8 mouse cellular contexts compared by ENCODE assay signal in genomic region chr6:17281757-17282092, GRCm38 (mm10). TPM values are rescaled to one million over a fixed set of nuclear protein-coding genes. Genes with fewer than 3 reads are reported as not detected.
DNase-seq lines count a peak whose midpoint lies in the region; ATAC-seq lines count a peak whose summit lies in the region.

No protein-coding gene starts in this region.

- ATAC-seq in kidney, embryonic 15.5 days (replicated peaks; ENCODE audit: low FRiP score) = no peak; the same call in 1 of the 2 replicates
- no peak for ATAC-seq in liver, embryonic 16.5 days (ENCODE audit: low read depth)
- no peak for ATAC-seq in stomach, embryonic 16.5 days (ENCODE audit: insufficient read depth, low FRiP score)

- WGBS in kidney, embryonic 15.5 days = 20% methylated on average over 8 of the region's 8 CpGs
- 25% methylated on average over 8 of the region's 8 CpGs for WGBS in embryonic facial prominence, embryonic 10.5 days
- 7% methylated on average over 8 of the region's 8 CpGs for WGBS in liver, embryonic 16.5 days (ENCODE audit: insufficient replicate concordance)
- 9% methylated on average over 8 of the region's 8 CpGs for WGBS in stomach, embryonic 16.5 days

- peaks cover 21% of the 10 kb centered on the region for H3K4me1 ChIP-seq in kidney, embryonic 15.5 days
- H3K4me1 ChIP-seq in embryonic facial prominence, embryonic 10.5 days = peaks cover 19% of the 10 kb centered on the region
- H3K4me1 ChIP-seq in liver, embryonic 16.5 days (ENCODE audit: control insufficient read depth, low read depth, low read length) = no peaks in the 10 kb centered on the region; the same call in 1 of the 2 replicates
- H3K4me1 ChIP-seq in stomach, embryonic 16.5 days (ENCODE audit: control insufficient read depth, insufficient read depth, low read length) = 0 out of 2 replicates have a peak, but pooled peaks cover 10% of the 10 kb centered on the region

- H3K4me3 ChIP-seq in kidney, embryonic 15.5 days (replicated peaks) = peak overlapping the region; percentile 59
- peak overlapping the region; percentile 66 for H3K4me3 ChIP-seq in embryonic facial prominence, embryonic 10.5 days
- peak overlapping the region; percentile 58 for H3K4me3 ChIP-seq in liver, embryonic 16.5 days (ENCODE audit: low read depth, low read length)
- H3K4me3 ChIP-seq in stomach, embryonic 16.5 days (replicated peaks; ENCODE audit: low read length) = peak overlapping the region; percentile 61

- peak overlapping the region; percentile 91 for H3K4me2 ChIP-seq in kidney, embryonic 15.5 days
- peak overlapping the region; percentile 68 for H3K4me2 ChIP-seq in liver, embryonic 16.5 days (ENCODE audit: low read depth, low read length)
- peak overlapping the region; percentile 81 for H3K4me2 ChIP-seq in stomach, embryonic 16.5 days (ENCODE audit: low read depth, low read length)

- no peaks in the 10 kb centered on the region for H3K36me3 ChIP-seq in kidney, embryonic 15.5 days
- no peaks in the 10 kb centered on the region for H3K36me3 ChIP-seq in embryonic facial prominence, embryonic 10.5 days (replicated peaks)
- H3K36me3 ChIP-seq in liver, embryonic 16.5 days (ENCODE audit: control insufficient read depth, insufficient read depth) = no peaks in the 10 kb centered on the region
- no peaks in the 10 kb centered on the region for H3K36me3 ChIP-seq in stomach, embryonic 16.5 days (ENCODE audit: control insufficient read depth, insufficient read depth, low read length)

- peaks cover 6% of the 10 kb centered on the region for H3K27me3 ChIP-seq in kidney, embryonic 15.5 days
- peaks cover 29% of the 10 kb centered on the region for H3K27me3 ChIP-seq in embryonic facial prominence, embryonic 10.5 days (replicated peaks; ENCODE audit: low read depth, poor library complexity, severe bottlenecking)
- H3K27me3 ChIP-seq in liver, embryonic 16.5 days (ENCODE audit: control insufficient read depth, insufficient read depth, low read depth, low read length) = no peaks in the 10 kb centered on the region; the same call in 1 of the 2 replicates
- H3K27me3 ChIP-seq in stomach, embryonic 16.5 days (ENCODE audit: control insufficient read depth, insufficient read depth, low read length) = no peaks in the 10 kb centered on the region

- H3K27ac ChIP-seq in kidney, embryonic 15.5 days = peak overlapping the region; percentile 78
- H3K27ac ChIP-seq in embryonic facial prominence, embryonic 10.5 days (replicated peaks) = peak overlapping the region; percentile 75; the same call in 1 of the 2 replicates
- no peak overlapping the region for H3K27ac ChIP-seq in liver, embryonic 16.5 days (ENCODE audit: low read length)
- peak overlapping the region; percentile 93 for H3K27ac ChIP-seq in stomach, embryonic 16.5 days (ENCODE audit: low read length)

- DNase-seq in kidney, postnatal 36 days = no peak
- DNase-seq in embryonic facial prominence, embryonic 10.5 days (ENCODE audit: low spot score) = no peak
- peak; percentile 10 for DNase-seq in heart, postnatal 4 days
- no peak for DNase-seq in left cerebral cortex, adult 11 months (ENCODE audit: low spot score)
- DNase-seq in thymus, postnatal 10 days (ENCODE audit: low spot score in 2 of 2) = no peak

- H3K9me3 ChIP-seq in kidney, embryonic 15.5 days (replicated peaks) = no peaks in the 10 kb centered on the region
- no peaks in the 10 kb centered on the region for H3K9me3 ChIP-seq in embryonic facial prominence, embryonic 10.5 days
- no peaks in the 10 kb centered on the region for H3K9me3 ChIP-seq in liver, embryonic 16.5 days (replicated peaks; ENCODE audit: control insufficient read depth, low read length)
- no peaks in the 10 kb centered on the region for H3K9me3 ChIP-seq in stomach, embryonic 16.5 days (replicated peaks; ENCODE audit: control insufficient read depth, low read length)

- H3K9ac ChIP-seq in kidney, embryonic 15.5 days = no peak overlapping the region
- no peak overlapping the region for H3K9ac ChIP-seq in liver, embryonic 16.5 days (ENCODE audit: low read depth, low read length)
- peak overlapping the region; percentile 81 for H3K9ac ChIP-seq in stomach, embryonic 16.5 days (ENCODE audit: low read length)

RNA-seq across cellular contexts. Expression of gene Cav2, which starts 0.7 kb away (rescaled TPM):
- 32.2 and 32.3 TPM in 2 replicates for polyA plus RNA-seq in kidney, embryonic 15.5 days (2015; fragmentation: Nextera tagmentation; extraction: Ambion mirVana)
- 4.4 and 5.0 TPM in 2 replicates for polyA plus RNA-seq in embryonic facial prominence, embryonic 10.5 days (2016; fragmentation: Nextera tagmentation; extraction: Ambion mirVana)
- 10 to 100 TPM; 51.3 to 54.4 TPM for total RNA-seq in heart, postnatal 4 days (2021)
- 3.0 and 3.3 TPM in 2 replicates for polyA plus RNA-seq in liver, embryonic 16.5 days (2015; fragmentation: Nextera tagmentation; extraction: Ambion mirVana)
- polyA plus RNA-seq in stomach, embryonic 16.5 days (2015; fragmentation: Nextera tagmentation; extraction: Ambion mirVana) = 70.4 and 71.9 TPM in 2 replicates

RNA-seq across cellular contexts. Expression of gene Cav1, which starts 24.4 kb away (rescaled TPM):
- polyA plus RNA-seq in kidney, embryonic 15.5 days (2015; fragmentation: Nextera tagmentation; extraction: Ambion mirVana) = 77.9 and 98.7 TPM in 2 replicates
- 6.0 and 7.9 TPM in 2 replicates for polyA plus RNA-seq in embryonic facial prominence, embryonic 10.5 days (2016; fragmentation: Nextera tagmentation; extraction: Ambion mirVana)
- total RNA-seq in heart, postnatal 4 days (2021) = 100 to 1,000 TPM; 462 to 484 TPM
- 5.4 and 8.1 TPM in 2 replicates for polyA plus RNA-seq in liver, embryonic 16.5 days (2015; fragmentation: Nextera tagmentation; extraction: Ambion mirVana)
- 433 and 475 TPM in 2 replicates for polyA plus RNA-seq in stomach, embryonic 16.5 days (2015; fragmentation: Nextera tagmentation; extraction: Ambion mirVana)
